Mouse (Mus musculus) spleen, adult 2 months (tissue): Measurements from ENCODE around the gene Cops7b.

ENCODE experiments used
- CTCF ChIP-seq: fragments of 200-500 bp; IDR thresholded peaks from 2 replicates; pipeline ENCODE4 v1.5.1; 2011; ENCODE audit warnings: mild to moderate bottlenecking, inconsistent platforms; ENCODE audit not compliant: insufficient read depth, insufficient read length, insufficient replicate concordance; ENCODE audit errors: extremely low read depth
- POLR2A ChIP-seq: fragments of 200-500 bp; IDR thresholded peaks from 2 replicates; pipeline ENCODE4 v1.6.1; 2011; ENCODE audit warnings: low read depth, low read length, inconsistent platforms

DNA sequence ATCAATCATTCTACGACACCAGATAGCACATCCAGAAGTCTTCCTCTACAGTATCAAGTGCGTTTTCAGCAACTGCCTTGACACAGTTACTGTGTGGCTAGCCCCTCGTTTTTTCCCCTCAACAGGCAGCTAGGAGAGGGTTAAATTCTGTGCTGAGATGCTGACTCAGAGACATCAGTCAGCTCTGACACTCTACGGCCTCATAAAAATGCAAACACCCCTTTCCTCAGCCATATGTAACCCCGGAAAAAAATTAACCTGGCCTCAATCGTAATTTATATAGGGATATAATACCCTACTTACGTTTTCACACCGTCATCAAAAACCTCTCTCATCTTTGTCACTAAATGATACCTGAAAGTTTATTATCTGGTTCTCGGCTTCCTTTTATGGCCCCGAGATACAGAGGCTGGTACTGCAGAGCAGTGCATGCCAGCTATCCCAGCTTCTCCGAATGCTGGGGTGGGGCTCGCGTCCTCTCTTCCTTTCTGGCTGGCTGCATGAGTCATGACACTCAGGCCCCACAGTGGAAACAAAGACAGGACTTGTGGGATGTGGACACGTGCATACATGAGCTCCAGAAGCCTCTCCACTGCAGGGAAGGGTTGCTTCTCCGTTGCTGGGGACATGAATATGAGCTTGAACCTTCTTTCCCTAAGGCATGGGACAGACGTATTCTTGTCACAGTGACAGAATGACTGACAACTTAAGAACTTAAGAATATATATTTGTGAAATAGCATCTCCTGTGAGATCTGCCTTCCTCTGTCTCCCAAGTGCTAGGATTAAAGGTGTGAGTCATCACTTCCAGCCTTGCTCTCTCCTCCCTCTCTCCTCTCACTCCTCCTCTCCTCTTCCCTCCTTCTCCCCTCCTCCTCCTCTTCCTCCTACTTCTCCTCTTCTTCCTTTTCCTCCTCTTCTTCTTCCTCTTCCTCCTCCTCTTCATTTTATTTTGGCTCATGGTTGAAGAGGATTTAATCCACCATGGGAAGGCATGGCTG lies 40.6 kb downstream of the Cops7b start:
- TF ChIP-seq CTCF (no peak), POLR2A (no peak)
